Mouse (Mus musculus) left cerebral cortex, postnatal 36 days (tissue): ENCODE data around the gene Sycp1. TPM values are rescaled to one million over a fixed set of nuclear protein-coding genes. Genes with fewer than 3 reads are reported as not detected.

Experiments
- DNase-seq, 2 experiments: peaks; one replicate each; pipeline ENCODE4 v3.0.0; 2021 to 2022; ENCODE audit warnings: low spot score in 2 of 2, mixed read lengths in 1 of 2
- intact Hi-C: fragments of 180-260 bp; cut with DNase I; formaldehyde crosslinking; loops from one replicate; pipeline ENCODE4 v1.15.1; 2025
- total RNA-seq, 2 experiments: library from RNA; stranded (reverse); gene quantifications; 2 replicates each; pipeline ENCODE4 v1.2.3; 2021

The Sycp1 gene
- total RNA-seq, result not detected

GRCm38 (mm10) chr3:102935451-102936354 lies at the start of gene Sycp1:
Sycp1 (minus strand) TSS chr3:102936100.
- intact Hi-C loops, result no loop called here
- DNase-seq, result no peak

DNA sequence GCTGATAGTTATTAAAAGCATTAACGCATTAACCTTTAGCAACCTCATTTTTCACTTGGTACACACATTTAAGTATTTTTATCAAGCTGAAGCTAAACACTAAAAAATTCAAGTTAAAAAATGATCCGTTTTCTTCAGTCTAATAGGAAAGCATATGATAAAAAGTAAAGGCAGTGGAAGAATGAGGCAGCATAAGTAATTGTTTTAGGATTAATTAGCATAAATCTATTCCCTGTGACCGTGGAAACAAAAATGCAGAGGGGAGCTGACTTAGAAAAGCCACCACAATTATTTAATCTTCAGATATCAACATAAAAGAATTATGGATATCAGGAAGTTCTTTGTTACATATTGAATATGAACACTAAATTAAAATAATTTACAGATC lies 44.4 kb upstream of the Sycp1 start:
- intact Hi-C loops, result no loop called here
- no peak for DNase-seq

GRCm38 (mm10) chr3:102979550-102980348 lies 43.8 kb upstream of the Sycp1 start:
- DNase-seq, result no peak
- intact Hi-C loops, result no loop called here

DNA sequence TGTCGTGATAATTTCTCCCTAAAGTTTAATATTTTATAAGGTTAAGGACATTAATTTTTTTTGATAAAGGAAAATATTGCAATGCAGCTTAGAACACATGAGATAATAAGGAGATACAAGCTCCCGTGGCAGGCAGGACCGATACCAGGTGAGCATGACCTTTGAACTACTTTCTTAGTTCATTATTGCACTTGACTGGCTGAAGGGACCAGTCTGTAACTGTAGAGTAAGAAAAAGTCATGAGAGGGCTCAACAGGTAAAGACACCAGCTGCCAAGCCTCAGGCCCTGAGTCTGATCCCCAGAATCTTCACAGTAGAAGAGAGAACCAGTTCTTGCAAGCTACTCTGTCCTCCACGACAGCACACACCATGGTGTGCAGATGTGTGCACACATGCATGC lies 41.0 kb upstream of the Sycp1 start:
- no peak for DNase-seq
- intact Hi-C loops, result no loop called here

- no peak for DNase-seq
- intact Hi-C loops, result no loop called here
Measured at GRCm38 (mm10) chr3:102970508-102970907, 34.6 kb upstream of the Sycp1 start.

DNA sequence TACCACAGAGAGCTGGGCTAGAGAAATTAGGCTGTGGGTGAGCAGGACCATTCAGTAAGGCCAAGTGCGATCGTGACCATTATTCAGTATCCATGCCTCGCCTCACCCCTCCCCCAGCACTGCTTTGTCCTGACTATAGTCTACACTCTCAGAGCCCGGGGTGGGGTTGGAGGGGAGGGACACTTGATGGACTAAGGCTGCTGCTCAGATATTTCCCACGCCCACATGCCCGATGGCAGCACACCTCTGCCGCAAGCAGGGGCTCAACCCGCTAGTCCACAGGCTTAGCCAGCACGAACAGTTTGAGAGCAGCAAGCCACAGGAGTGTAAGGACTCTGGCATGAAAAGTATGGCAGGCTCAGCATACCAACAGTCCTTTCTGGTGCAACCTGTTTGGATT lies 34.2 kb upstream of the Sycp1 start:
- intact Hi-C loops, result no loop called here
- no peak for DNase-seq

- DNase-seq, result no peak
- intact Hi-C loops, result no loop called here
Measured at GRCm38 (mm10) chr3:102964033-102964432, 28.1 kb upstream of the Sycp1 start, which contains the start of gene Nr1h5. Nr1h5 (minus strand) TSS chr3:102964133.

GRCm38 (mm10) chr3:102955596-102955995 lies 19.7 kb upstream of the Sycp1 start:
- intact Hi-C loops, result no loop called here
- DNase-seq, result no peak

DNA sequence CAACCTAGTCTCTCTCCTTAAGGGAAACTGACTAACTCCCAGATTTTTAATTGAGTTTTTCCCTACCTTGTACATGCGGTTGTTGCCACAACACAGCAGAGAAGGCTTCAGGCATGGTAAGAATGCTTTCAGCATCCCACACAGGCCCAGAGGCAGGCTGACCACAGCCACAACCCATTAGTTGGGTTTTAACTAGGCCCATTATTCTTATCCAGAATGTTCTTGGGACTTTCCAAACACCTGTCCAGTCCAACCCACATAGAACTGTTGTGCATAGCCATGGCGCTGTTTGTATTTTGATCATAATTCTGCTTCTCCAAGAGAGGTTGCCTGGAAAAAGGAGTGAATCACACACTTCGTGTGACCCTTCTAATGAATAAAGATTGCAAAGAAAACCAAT lies 19.2 kb upstream of the Sycp1 start:
- no peak for DNase-seq
- intact Hi-C loops, result no loop called here

DNA sequence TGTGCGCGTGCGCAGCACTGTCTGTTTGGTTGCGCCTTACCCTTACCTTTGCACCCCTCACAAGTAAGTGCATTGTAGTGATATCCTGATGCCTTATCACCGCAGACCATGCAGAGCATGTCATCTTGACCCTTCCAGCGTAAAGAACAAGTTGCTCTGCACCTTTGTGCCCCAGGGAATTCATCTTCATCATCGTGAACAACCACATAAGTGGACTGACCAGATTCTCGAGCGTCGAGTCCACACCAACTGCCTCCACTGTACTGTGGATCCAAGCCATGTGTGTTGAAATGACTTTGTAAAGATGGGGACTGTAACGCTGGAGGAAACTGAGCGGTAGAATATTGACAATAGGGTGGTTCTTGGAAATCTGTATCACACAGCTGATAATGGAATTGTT lies 18.6 kb upstream of the Sycp1 start:
- no peak for DNase-seq
- intact Hi-C loops, result no loop called here

DNA sequence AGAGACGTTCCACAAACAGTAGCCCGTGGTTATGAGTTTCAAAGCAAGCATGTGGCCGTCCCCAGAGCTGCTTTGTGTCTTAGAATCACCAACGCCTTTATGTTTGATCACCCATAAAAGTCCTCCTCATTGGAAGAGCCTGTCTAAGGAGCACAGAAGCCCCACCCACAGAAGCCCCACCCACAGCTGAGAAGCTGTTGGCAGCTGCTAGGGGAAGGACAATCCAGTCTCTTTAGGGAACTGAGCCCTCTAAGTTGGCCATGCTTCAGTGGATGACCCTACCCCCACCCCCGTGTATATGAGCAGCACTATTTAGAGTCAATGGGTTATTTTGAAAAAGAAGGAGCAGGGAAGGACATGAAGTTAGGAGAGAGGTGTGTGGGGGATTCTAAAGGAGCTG lies 11.0 kb upstream of the Sycp1 start:
- intact Hi-C loops, result no loop called here
- DNase-seq, result no peak

- no peak for DNase-seq
- intact Hi-C loops, result no loop called here
Measured at GRCm38 (mm10) chr3:102946312-102946711, 10.4 kb upstream of the Sycp1 start.

DNA sequence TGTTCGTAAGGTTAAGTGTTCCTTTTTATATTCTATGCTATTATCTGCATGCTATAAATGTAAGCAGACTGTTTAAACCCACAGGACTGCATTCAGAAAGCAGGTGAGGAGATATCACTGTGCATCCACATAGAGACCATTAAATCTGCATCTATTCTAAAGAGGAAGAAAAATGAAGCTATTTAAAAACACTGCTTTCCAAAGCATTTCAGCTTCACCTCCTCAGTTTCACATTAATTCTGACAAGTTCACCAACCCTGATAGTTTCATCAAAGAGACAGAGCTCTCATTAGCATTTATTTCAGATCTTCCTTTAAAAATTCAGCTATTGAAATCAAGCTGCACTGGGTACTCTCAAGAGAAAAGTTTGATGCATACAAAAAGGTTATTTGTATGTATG lies 2.2 kb upstream of the Sycp1 start:
- intact Hi-C loops, result no loop called here
- no peak for DNase-seq

DNA sequence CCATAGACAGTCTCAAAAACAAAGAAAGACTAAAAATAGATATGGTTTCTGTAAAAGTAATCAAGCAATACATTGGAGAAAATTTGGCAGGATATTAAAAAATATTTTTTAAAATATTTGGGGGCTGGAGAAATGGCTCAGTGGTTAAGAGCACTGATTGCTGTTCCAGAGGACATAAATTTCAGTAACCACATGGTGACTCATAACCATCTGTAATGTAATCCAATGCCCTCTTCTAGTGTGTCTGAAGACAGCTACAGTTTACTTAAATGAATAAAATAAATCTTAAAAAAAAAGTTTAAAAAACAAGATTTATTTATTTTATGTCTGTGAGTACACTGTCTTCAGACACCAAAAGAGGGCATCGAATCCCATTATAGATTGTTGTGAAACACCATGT lies 36.8 kb downstream of the Sycp1 start:
- intact Hi-C loops, result no loop called here
- no peak for DNase-seq

DNA sequence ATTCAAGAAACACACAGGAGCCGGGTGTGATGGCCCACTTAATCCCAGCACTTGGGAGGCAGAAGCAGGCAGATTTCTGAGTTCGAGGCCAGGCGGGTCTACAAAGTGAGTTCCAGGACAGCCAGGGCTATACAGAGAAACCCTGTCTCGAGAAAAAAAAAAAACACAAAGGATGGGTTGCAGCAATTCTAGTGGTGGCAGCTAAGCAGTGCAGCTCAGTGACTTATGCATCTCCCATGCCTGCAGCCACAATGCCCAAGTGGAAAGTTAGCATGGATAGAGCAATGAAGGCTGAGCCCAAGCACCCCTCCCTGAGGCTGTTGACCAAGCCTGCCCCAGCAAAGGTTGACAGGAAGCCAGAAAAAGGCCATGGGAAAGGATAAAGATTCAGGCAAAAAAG lies 55.4 kb downstream of the Sycp1 start:
- intact Hi-C loops, result no loop called here
- DNase-seq, result no peak

GRCm38 (mm10) chr3:102848661-102849060 lies 87.2 kb downstream of the Sycp1 start:
- intact Hi-C loops, result no loop called here
- no peak for DNase-seq

DNA sequence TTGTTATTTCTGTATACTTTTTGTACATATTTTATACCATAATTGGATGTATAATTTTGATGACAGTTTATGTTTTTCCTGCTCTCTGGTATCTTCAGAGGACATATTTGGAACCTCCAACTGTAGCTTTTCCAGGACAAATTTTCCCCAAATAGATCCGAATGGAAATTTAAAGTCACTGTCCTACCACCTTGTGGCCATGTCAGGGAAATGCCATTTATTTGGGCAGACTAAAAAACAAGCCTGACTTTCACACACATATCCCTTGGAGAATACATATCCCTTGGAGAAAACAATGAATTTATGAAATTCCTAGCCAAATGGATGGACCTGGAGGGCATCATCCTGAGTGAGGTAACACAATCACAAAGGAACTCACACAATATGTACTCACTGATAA lies 93.5 kb downstream of the Sycp1 start:
- DNase-seq, result no peak
- intact Hi-C loops, result no loop called here

DNA sequence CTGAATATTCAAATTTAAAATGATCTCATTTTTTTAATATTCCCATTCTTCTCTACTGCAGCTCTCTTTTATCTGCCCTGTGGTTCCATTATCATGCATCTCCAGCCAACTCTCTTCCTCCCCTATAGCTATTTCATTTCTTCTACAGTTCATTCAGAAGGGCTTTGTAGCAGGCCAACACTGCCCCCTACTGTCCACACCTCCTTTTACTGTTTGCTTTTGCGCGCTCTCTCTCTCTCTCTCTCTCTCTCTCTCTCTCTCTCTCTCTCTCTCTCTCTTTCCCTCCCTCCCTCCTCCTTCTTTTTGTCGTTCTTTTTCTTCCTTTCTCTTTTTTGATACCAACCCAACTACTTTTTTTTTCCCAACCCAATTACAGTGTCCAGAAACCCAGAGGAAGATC lies 132.0 kb downstream of the Sycp1 start:
- peak; percentile 58 to 62 for DNase-seq
- intact Hi-C loops, result loop anchor here (2.0 to 10.0 kb wide), 4 partner anchors 89 to 719 kb away; partner anchors contain the start of gene Casq2

DNA sequence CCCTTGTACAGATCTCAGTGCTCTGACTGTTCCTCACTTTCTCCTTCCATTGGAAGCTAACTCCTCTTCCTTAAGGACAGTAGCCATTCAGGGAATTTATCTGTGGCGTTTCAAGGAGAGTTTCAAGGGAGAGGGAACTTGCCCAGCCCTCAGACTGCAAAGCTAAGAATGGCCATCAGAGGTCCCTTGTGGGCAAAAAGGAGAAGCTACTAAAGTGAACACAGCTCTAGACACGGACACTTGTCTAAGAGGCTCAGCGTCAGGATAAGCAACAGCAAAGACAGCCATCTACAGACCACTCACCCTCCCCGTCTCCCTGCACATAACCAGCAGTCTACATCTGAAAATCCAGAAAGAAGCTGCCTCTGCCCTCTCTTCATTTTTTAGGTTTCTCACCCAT lies 148.5 kb downstream of the Sycp1 start:
- intact Hi-C loops, result no loop called here
- DNase-seq, result no peak

- no peak for DNase-seq
- intact Hi-C loops, result no loop called here
Measured at GRCm38 (mm10) chr3:102782618-102783017, 153.3 kb downstream of the Sycp1 start, which contains the start of gene Tshb. Tshb (minus strand) TSS chr3:102782718.

DNA sequence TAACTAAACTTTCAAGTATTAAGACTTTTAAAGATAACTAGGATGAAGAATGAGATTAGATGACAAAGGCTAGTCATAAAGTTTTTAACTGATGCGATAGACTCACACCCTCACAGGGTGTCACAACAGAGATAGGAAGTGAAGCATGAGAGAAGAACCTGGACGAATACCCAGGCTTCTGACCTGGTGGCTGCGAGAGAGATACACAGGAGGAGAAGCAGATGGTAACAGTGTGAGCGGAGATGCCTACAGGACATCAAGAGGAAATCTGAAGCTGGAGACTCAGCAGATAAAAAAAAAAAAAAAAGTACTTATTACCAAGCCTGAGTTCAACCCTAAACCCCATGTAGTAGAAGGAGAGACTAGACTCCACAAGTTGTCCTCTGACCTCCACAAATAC lies 162.9 kb downstream of the Sycp1 start:
- intact Hi-C loops, result no loop called here
- DNase-seq, result no peak
